Mouse (Mus musculus): Measurements from ENCODE around the gene Kcnq2. TPM values are rescaled to one million over a fixed set of nuclear protein-coding genes. Genes with fewer than 3 reads are reported as not detected.

Kcnq2 gene
- polyA plus RNA-seq, 1 experiment from 2014 or later, result 30.7 TPM

- Histone ChIP-seq H3K4me2 (replicated peaks) (no peak overlapping the region), H3K36me3 (0 out of 2 replicates have a peak, but pooled peaks cover 7% of the 10 kb centered on the region), H3K4me3 (no peak overlapping the region), H3K27me3 (no peaks in the 10 kb centered on the region), H3K27ac (replicated peaks) (no peak overlapping the region), H3K9ac (replicated peaks) (no peak overlapping the region), H3K4me1 (peaks cover 3% of the 10 kb centered on the region; the same call in 1 of the 2 replicates), H3K9me3 (no peaks in the 10 kb centered on the region)
- no peak for ATAC-seq (ENCODE audit: low FRiP score, low read depth)
- WGBS, result 70% methylated on average over 4 of the region's 4 CpGs
Observed at GRCm38 (mm10) chr2:181083945-181084344, 51.2 kb downstream of the Kcnq2 start.

DNA sequence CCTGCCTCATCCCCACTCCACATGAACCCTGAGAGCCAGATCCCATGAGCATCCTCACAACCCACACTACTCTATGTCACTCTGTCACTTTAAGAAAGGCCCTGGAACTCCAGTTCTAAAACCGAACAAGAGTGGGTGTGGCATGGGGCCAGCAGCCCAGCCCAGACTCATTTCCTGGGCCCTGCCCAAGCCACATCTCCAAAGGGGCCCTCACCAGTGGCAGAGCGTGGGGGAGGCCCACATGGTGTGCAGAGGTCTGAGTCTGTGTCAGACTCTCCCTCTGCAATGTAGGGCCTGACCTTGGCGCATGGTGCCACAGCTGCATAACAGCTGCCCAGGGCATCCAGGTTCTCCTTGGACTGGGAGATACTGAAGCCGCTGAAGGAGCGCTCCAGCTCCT is 54.2 kb downstream of the Kcnq2 start:
- H3K9me3 ChIP-seq, result no peaks in the 10 kb centered on the region
- WGBS, result 74% methylated on average over 5 of the region's 5 CpGs
- H3K4me3 ChIP-seq, result no peak overlapping the region
- H3K27me3 ChIP-seq, result no peaks in the 10 kb centered on the region; the same call in 1 of the 2 replicates
- no peak for ATAC-seq (ENCODE audit: low FRiP score, low read depth)
- peaks cover 3% of the 10 kb centered on the region; the same call in 1 of the 2 replicates for H3K4me1 ChIP-seq
- no peak overlapping the region for H3K27ac ChIP-seq (replicated peaks)
- H3K9ac ChIP-seq (replicated peaks), result no peak overlapping the region
- H3K4me2 ChIP-seq (replicated peaks), result no peak overlapping the region
- H3K36me3 ChIP-seq, result 0 out of 2 replicates have a peak, but pooled peaks cover 4% of the 10 kb centered on the region

- no peak for ATAC-seq (ENCODE audit: low FRiP score, low read depth)
- no peak overlapping the region for H3K4me3 ChIP-seq
- H3K36me3 ChIP-seq, result 0 out of 2 replicates have a peak, but pooled peaks cover 4% of the 10 kb centered on the region
- no peaks in the 10 kb centered on the region for H3K9me3 ChIP-seq
- no peaks in the 10 kb centered on the region; the same call in 1 of the 2 replicates for H3K27me3 ChIP-seq
- H3K27ac ChIP-seq (replicated peaks), result no peak overlapping the region
- no peak overlapping the region for H3K9ac ChIP-seq (replicated peaks)
- WGBS, result 92% methylated on average over 2 of the region's 2 CpGs
- H3K4me2 ChIP-seq (replicated peaks), result no peak overlapping the region
- peaks cover 3% of the 10 kb centered on the region; the same call in 1 of the 2 replicates for H3K4me1 ChIP-seq
Observed at GRCm38 (mm10) chr2:181079518-181079917, 55.6 kb downstream of the Kcnq2 start.

DNA sequence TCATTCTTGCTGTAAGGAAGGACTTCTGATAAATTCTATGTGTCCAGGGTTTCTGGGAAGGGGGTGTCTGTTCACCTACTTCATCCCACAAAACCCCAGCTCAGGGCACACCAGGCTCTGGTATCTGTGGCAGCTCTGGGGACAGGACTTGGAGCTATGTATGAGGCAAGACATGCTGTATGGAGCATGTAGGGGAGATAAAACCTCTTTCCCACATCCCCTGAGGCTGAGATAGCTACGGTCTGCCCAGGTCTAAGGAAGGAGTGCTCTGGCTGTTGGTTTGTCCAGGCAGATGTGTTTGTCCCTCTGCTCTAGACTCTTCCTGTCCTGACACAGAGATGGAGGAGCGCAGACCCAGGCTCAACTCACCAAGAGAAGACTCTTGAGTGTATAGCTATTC is 56.2 kb downstream of the Kcnq2 start:
- 100% methylated on average over 2 of the region's 2 CpGs for WGBS
- H3K36me3 ChIP-seq, result 0 out of 2 replicates have a peak, but pooled peaks cover 4% of the 10 kb centered on the region
- H3K4me2 ChIP-seq (replicated peaks), result no peak overlapping the region

DNA sequence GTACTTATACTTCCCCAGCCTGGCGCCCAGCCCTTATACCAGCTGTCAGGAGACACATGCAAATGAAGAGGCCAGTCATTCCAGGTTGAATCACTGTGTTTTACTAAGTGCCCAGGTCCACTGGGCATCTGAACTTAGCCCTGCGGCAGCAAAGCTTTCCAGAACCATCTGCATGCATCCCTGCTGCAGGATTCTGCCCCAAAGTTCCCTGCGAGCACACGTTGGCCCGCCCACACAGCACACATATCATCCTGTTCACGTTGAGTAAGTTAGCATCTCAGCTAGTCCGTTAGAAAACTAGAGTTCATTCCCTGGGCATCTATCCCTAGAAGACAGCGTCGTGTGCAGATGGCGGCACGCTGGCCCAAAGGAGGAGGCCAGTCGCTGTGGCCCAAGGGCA is 59.6 kb downstream of the Kcnq2 start:
- Histone ChIP-seq H3K9me3 (no peaks in the 10 kb centered on the region), H3K4me3 (no peak overlapping the region), H3K4me1 (no peaks in the 10 kb centered on the region), H3K27ac (replicated peaks) (no peak overlapping the region), H3K9ac (replicated peaks) (no peak overlapping the region), H3K4me2 (replicated peaks) (no peak overlapping the region), H3K27me3 (no peaks in the 10 kb centered on the region; the same call in none of the 2 replicates), H3K36me3 (no peaks in the 10 kb centered on the region)
- 86% methylated on average over 12 of the region's 12 CpGs for WGBS
- no peak for ATAC-seq (ENCODE audit: low FRiP score, low read depth)

More for the DNA sequence above, 56.2 kb downstream of the Kcnq2 start:
- no peak for ATAC-seq (ENCODE audit: low FRiP score, low read depth)
- H3K27ac ChIP-seq (replicated peaks), result no peak overlapping the region
- H3K9me3 ChIP-seq, result no peaks in the 10 kb centered on the region
- H3K4me3 ChIP-seq, result no peak overlapping the region
- no peak overlapping the region for H3K9ac ChIP-seq (replicated peaks)
- no peaks in the 10 kb centered on the region; the same call in 1 of the 2 replicates for H3K27me3 ChIP-seq
- peaks cover 3% of the 10 kb centered on the region; the same call in 1 of the 2 replicates for H3K4me1 ChIP-seq

GRCm38 (mm10) chr2:181072403-181072714 is 62.7 kb downstream of the Kcnq2 start:
- H3K9me3 ChIP-seq, result no peaks in the 10 kb centered on the region
- H3K4me2 ChIP-seq (replicated peaks), result no peak overlapping the region
- H3K27ac ChIP-seq (replicated peaks), result no peak overlapping the region
- no peaks in the 10 kb centered on the region for H3K36me3 ChIP-seq
- no peaks in the 10 kb centered on the region for H3K4me1 ChIP-seq
- no peaks in the 10 kb centered on the region; the same call in none of the 2 replicates for H3K27me3 ChIP-seq
- peak; percentile 55 for ATAC-seq (ENCODE audit: low FRiP score, low read depth)
- no peak overlapping the region for H3K9ac ChIP-seq (replicated peaks)
- no peak overlapping the region for H3K4me3 ChIP-seq
- 7% methylated on average over 1 of the region's 1 CpGs for WGBS

DNA sequence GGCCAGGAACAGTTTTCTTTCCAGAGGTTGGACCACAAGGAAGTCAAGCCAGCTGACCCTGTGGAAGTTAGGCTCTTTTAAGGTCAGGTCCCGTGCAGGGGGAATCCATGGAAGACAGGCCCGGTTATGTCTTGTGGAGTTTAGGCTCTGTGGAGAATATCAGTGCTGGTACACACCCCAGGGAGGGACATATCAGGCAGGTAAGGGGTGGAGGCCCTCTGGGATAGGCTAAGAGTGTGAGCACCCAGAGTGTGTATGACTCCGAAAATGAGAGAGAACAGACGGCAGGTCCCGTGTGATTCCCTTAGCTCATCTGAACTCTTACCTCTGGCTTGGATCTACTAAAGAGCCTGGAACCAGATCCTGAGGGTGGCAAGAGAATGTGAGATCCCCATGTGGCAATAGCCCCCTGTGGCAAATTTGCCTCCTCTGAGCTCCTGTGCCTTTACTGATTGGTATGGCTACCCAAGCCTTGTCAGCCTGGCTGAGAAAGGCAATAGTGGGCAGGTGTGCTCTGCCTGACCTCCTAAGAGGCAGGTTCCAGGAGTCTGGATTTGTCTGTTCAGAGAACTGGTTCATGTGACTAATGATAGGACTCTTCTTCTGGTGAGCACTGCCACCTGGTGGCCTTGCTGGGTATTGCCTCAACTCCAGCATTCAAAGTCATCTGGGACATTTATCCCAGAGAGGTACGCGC is 63.2 kb downstream of the Kcnq2 start:
- no peaks in the 10 kb centered on the region for H3K4me1 ChIP-seq
- no peak overlapping the region for H3K4me2 ChIP-seq (replicated peaks)
- no peaks in the 10 kb centered on the region for H3K36me3 ChIP-seq
- no peak overlapping the region for H3K27ac ChIP-seq (replicated peaks)
- H3K9me3 ChIP-seq, result no peaks in the 10 kb centered on the region
- 67% methylated on average over 7 of the region's 7 CpGs for WGBS
- H3K9ac ChIP-seq (replicated peaks), result no peak overlapping the region
- no peak overlapping the region for H3K4me3 ChIP-seq
- ATAC-seq (ENCODE audit: low FRiP score, low read depth), result peak; percentile 65
- H3K27me3 ChIP-seq, result no peaks in the 10 kb centered on the region; the same call in none of the 2 replicates

DNA sequence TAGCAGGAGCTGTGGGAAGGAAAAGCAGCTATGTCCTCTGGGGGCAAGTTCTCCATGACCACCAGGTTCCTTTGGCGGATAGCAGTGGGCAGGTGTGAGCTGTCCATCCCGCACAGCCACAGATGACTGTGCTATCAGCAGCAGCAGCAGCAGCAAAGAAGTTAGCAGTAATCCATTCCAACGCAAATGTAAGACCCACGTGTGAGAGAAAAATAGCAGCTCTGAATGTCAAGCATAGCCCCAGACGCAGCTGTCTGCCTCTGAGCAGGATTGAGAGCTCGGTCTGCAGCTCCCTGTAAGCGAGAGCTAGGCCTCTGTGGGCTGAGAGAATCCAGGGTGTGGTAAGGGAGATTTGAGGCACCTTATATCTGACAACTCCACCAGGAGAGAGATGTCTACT is 65.0 kb downstream of the Kcnq2 start:
- Histone ChIP-seq H3K27me3 (no peaks in the 10 kb centered on the region; the same call in 1 of the 2 replicates), H3K36me3 (no peaks in the 10 kb centered on the region), H3K4me1 (no peaks in the 10 kb centered on the region), H3K27ac (replicated peaks) (no peak overlapping the region), H3K9ac (replicated peaks) (no peak overlapping the region), H3K9me3 (no peaks in the 10 kb centered on the region), H3K4me2 (replicated peaks) (no peak overlapping the region), H3K4me3 (no peak overlapping the region)
- 67% methylated on average over 7 of the region's 7 CpGs for WGBS
- ATAC-seq (ENCODE audit: low FRiP score, low read depth), result no peak

- WGBS, result 70% methylated on average over 5 of the region's 5 CpGs
- Histone ChIP-seq H3K4me2 (replicated peaks) (no peak overlapping the region), H3K36me3 (no peaks in the 10 kb centered on the region), H3K27ac (replicated peaks) (no peak overlapping the region), H3K9me3 (no peaks in the 10 kb centered on the region), H3K4me3 (no peak overlapping the region), H3K9ac (replicated peaks) (no peak overlapping the region), H3K4me1 (no peaks in the 10 kb centered on the region), H3K27me3 (no peaks in the 10 kb centered on the region; the same call in 1 of the 2 replicates)
- ATAC-seq (ENCODE audit: low FRiP score, low read depth), result no peak
Observed at GRCm38 (mm10) chr2:181068499-181068898, 66.6 kb downstream of the Kcnq2 start.

- H3K27ac ChIP-seq (replicated peaks), result no peak overlapping the region
- no peak overlapping the region for H3K4me2 ChIP-seq (replicated peaks)
- no peaks in the 10 kb centered on the region for H3K9me3 ChIP-seq
- H3K4me3 ChIP-seq, result no peak overlapping the region
- H3K9ac ChIP-seq (replicated peaks), result no peak overlapping the region
- no peak for ATAC-seq (ENCODE audit: low FRiP score, low read depth)
- 66% methylated on average over 4 of the region's 4 CpGs for WGBS
- no peaks in the 10 kb centered on the region for H3K4me1 ChIP-seq
- peaks cover 11% of the 10 kb centered on the region; the same call in 1 of the 2 replicates for H3K27me3 ChIP-seq
- no peaks in the 10 kb centered on the region for H3K36me3 ChIP-seq
Observed at GRCm38 (mm10) chr2:181065827-181066226, 69.3 kb downstream of the Kcnq2 start.

DNA sequence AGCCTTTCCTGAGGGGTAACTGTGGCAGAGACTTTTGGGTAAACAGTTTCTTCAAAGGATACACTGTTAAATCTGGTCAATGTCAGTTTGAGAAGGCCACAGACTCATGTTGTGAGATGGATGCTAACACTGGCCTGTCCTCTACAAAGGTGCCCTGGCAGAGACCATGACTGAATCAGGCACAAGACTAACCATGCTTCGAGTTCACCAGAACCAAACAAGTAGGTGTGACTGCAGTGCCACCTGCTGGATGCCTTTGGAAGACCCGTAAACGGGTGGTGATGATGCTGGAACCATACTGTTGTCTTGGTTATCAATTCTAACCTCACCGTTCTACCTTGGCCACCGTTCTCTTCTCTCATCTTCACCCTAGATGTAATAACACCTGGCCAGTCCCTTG is 75.0 kb downstream of the Kcnq2 start:
- Histone ChIP-seq H3K9ac (replicated peaks) (no peak overlapping the region), H3K4me2 (replicated peaks) (no peak overlapping the region), H3K4me1 (peaks cover 22% of the 10 kb centered on the region), H3K36me3 (no peaks in the 10 kb centered on the region), H3K9me3 (no peaks in the 10 kb centered on the region), H3K27ac (replicated peaks) (no peak overlapping the region), H3K4me3 (no peak overlapping the region), H3K27me3 (peaks cover 17% of the 10 kb centered on the region; the same call in 1 of the 2 replicates)
- ATAC-seq (ENCODE audit: low FRiP score, low read depth), result peak; percentile 56; the same call in 1 of the 2 replicates
- 20% methylated on average over 5 of the region's 5 CpGs for WGBS

- ATAC-seq (ENCODE audit: low FRiP score, low read depth), result no peak
Observed at GRCm38 (mm10) chr2:181058193-181058592, 76.9 kb downstream of the Kcnq2 start.

More at GRCm38 (mm10) chr2:181058193-181058592, 76.9 kb downstream of the Kcnq2 start:
- WGBS, result 68% methylated on average over 3 of the region's 3 CpGs
- peak overlapping the region; percentile 11; the same call in 1 of the 2 replicates for H3K27ac ChIP-seq (replicated peaks)
- no peak overlapping the region for H3K9ac ChIP-seq (replicated peaks)
- H3K4me1 ChIP-seq, result peaks cover 22% of the 10 kb centered on the region
- H3K4me2 ChIP-seq (replicated peaks), result no peak overlapping the region
- no peaks in the 10 kb centered on the region for H3K9me3 ChIP-seq
- no peak overlapping the region for H3K4me3 ChIP-seq
- H3K27me3 ChIP-seq, result peaks cover 17% of the 10 kb centered on the region; the same call in 1 of the 2 replicates
- H3K36me3 ChIP-seq, result no peaks in the 10 kb centered on the region

Measured in midbrain, embryonic 12.5 days (tissue).